Mouse (Mus musculus): ENCODE measurements at regions not wholly inside any gene's neighbourhood (a gene's known extent, or its start where the extent isn't known, plus 50 kb on each side); places are given as distances from the start of the nearest gene placed in this dataset.
A peak's percentile ranks its signal among the peaks of the same experiment; 100 is the strongest.

GRCm38 (mm10) chr13:53537937-53538336 is 65.1 kb upstream of the Msx2 start:
- H3K4me3 ChIP-seq (ENCODE audit: low read depth, low read length) = no peak overlapping the region
- H3K36me3 ChIP-seq (replicated peaks; ENCODE audit: control insufficient read depth, insufficient read depth, low read length) = no peaks in the 10 kb centered on the region
- ATAC-seq (ENCODE audit: insufficient read depth, low read depth) (no peak), DNase-seq (ENCODE audit: low spot score) (no peak)
- no peaks in the 10 kb centered on the region for H3K4me1 ChIP-seq (ENCODE audit: control insufficient read depth, insufficient read depth)
- TF ChIP-seq EP300 (IDR thresholded peaks at IDR 0.05; ENCODE audit: low read depth) (no peak), CTCF (IDR thresholded peaks at IDR 0.05; ENCODE audit: low read depth) (no peak)
- H3K27ac ChIP-seq (ENCODE audit: low read depth) = no peak overlapping the region
- no peak overlapping the region for H3K9ac ChIP-seq (replicated peaks; ENCODE audit: low read depth, low read length)
- 88% methylated on average over 6 of the region's 6 CpGs for WGBS
- H3K4me2 ChIP-seq (ENCODE audit: low read depth, low read length) = no peak overlapping the region
- no peaks in the 10 kb centered on the region for H3K9me3 ChIP-seq (replicated peaks; ENCODE audit: control insufficient read depth, low read length)
- H3K27me3 ChIP-seq (ENCODE audit: control insufficient read depth, insufficient read depth, low read length) = no peaks in the 10 kb centered on the region

GRCm38 (mm10) chr13:53535781-53536425 is 63.0 kb upstream of the Msx2 start:
- no peaks in the 10 kb centered on the region for H3K9me3 ChIP-seq (replicated peaks; ENCODE audit: control insufficient read depth, low read length)
- no peaks in the 10 kb centered on the region for H3K36me3 ChIP-seq (replicated peaks; ENCODE audit: control insufficient read depth, insufficient read depth, low read length)
- no peak overlapping the region for H3K4me3 ChIP-seq (ENCODE audit: low read depth, low read length)
- H3K4me1 ChIP-seq (ENCODE audit: control insufficient read depth, insufficient read depth) = no peaks in the 10 kb centered on the region
- no peak for TF ChIP-seq CTCF (IDR thresholded peaks at IDR 0.05; ENCODE audit: low read depth)
- TF ChIP-seq EP300 (IDR thresholded peaks at IDR 0.05; ENCODE audit: low read depth) = no peak
- 78% methylated on average over 10 of the region's 10 CpGs for WGBS
- no peaks in the 10 kb centered on the region for H3K27me3 ChIP-seq (ENCODE audit: control insufficient read depth, insufficient read depth, low read length)
- ATAC-seq (ENCODE audit: insufficient read depth, low read depth) = no peak
- H3K9ac ChIP-seq (replicated peaks; ENCODE audit: low read depth, low read length) = no peak overlapping the region
- H3K27ac ChIP-seq (ENCODE audit: low read depth) = no peak overlapping the region
- DNase-seq (ENCODE audit: low spot score) = no peak
- no peak overlapping the region for H3K4me2 ChIP-seq (ENCODE audit: low read depth, low read length)

- DNase-seq (ENCODE audit: low spot score) (no peak), ATAC-seq (ENCODE audit: insufficient read depth, low read depth) (no peak)
- Histone ChIP-seq H3K27ac (ENCODE audit: low read depth) (no peak overlapping the region), H3K4me2 (ENCODE audit: low read depth, low read length) (no peak overlapping the region), H3K4me1 (ENCODE audit: control insufficient read depth, insufficient read depth) (no peaks in the 10 kb centered on the region), H3K27me3 (ENCODE audit: control insufficient read depth, insufficient read depth, low read length) (no peaks in the 10 kb centered on the region), H3K9me3 (replicated peaks; ENCODE audit: control insufficient read depth, low read length) (no peaks in the 10 kb centered on the region), H3K36me3 (replicated peaks; ENCODE audit: control insufficient read depth, insufficient read depth, low read length) (no peaks in the 10 kb centered on the region), H3K9ac (replicated peaks; ENCODE audit: low read depth, low read length) (no peak overlapping the region), H3K4me3 (ENCODE audit: low read depth, low read length) (no peak overlapping the region)
- TF ChIP-seq EP300 (IDR thresholded peaks at IDR 0.05; ENCODE audit: low read depth) (no peak), CTCF (IDR thresholded peaks at IDR 0.05; ENCODE audit: low read depth) (no peak)
- WGBS = 54% methylated on average over 8 of the region's 8 CpGs
Measured at GRCm38 (mm10) chr13:53533738-53534137, 60.9 kb upstream of the Msx2 start.

GRCm38 (mm10) chr13:53526880-53527279 is 54.0 kb upstream of the Msx2 start:
- DNase-seq (ENCODE audit: low spot score) (peak; percentile 50), ATAC-seq (ENCODE audit: insufficient read depth, low read depth) (peak; percentile 75)
- Histone ChIP-seq H3K9me3 (replicated peaks; ENCODE audit: control insufficient read depth, low read length) (no peaks in the 10 kb centered on the region), H3K4me3 (ENCODE audit: low read depth, low read length) (no peak overlapping the region), H3K27ac (ENCODE audit: low read depth) (no peak overlapping the region), H3K9ac (replicated peaks; ENCODE audit: low read depth, low read length) (no peak overlapping the region), H3K27me3 (ENCODE audit: control insufficient read depth, insufficient read depth, low read length) (no peaks in the 10 kb centered on the region), H3K4me1 (ENCODE audit: control insufficient read depth, insufficient read depth) (0 out of 2 replicates have a peak, but pooled peaks cover under 1% of the 10 kb centered on the region), H3K36me3 (replicated peaks; ENCODE audit: control insufficient read depth, insufficient read depth, low read length) (no peaks in the 10 kb centered on the region), H3K4me2 (ENCODE audit: low read depth, low read length) (no peak overlapping the region)
- no peak for TF ChIP-seq EP300 (IDR thresholded peaks at IDR 0.05; ENCODE audit: low read depth)
- peak; percentile 24; the same call in 1 of the 2 replicates for TF ChIP-seq CTCF (IDR thresholded peaks at IDR 0.05; ENCODE audit: low read depth)
- WGBS = 36% methylated on average over 9 of the region's 9 CpGs

GRCm38 (mm10) chr13:53522807-53523206 is 49.9 kb upstream of the Msx2 start:
- no peak for TF ChIP-seq CTCF (IDR thresholded peaks at IDR 0.05; ENCODE audit: low read depth)
- no peak for TF ChIP-seq EP300 (IDR thresholded peaks at IDR 0.05; ENCODE audit: low read depth)
- H3K36me3 ChIP-seq (replicated peaks; ENCODE audit: control insufficient read depth, insufficient read depth, low read length) = no peaks in the 10 kb centered on the region
- H3K27me3 ChIP-seq (ENCODE audit: control insufficient read depth, insufficient read depth, low read length) = no peaks in the 10 kb centered on the region
- peaks cover 7% of the 10 kb centered on the region; the same call in 1 of the 2 replicates for H3K4me1 ChIP-seq (ENCODE audit: control insufficient read depth, insufficient read depth)
- H3K9me3 ChIP-seq (replicated peaks; ENCODE audit: control insufficient read depth, low read length) = no peaks in the 10 kb centered on the region
- ATAC-seq (ENCODE audit: insufficient read depth, low read depth) (no peak), DNase-seq (ENCODE audit: low spot score) (no peak)
- no peak overlapping the region for H3K4me3 ChIP-seq (ENCODE audit: low read depth, low read length)
- no peak overlapping the region for H3K9ac ChIP-seq (replicated peaks; ENCODE audit: low read depth, low read length)
- H3K27ac ChIP-seq (ENCODE audit: low read depth) = no peak overlapping the region
- WGBS = 39% methylated on average over 5 of the region's 5 CpGs
- H3K4me2 ChIP-seq (ENCODE audit: low read depth, low read length) = no peak overlapping the region
